Mouse (Mus musculus) right cerebral cortex, postnatal 10 days (tissue): ENCODE data around the gene Vamp9.

Experiments used
- DNase-seq, 2 experiments: peaks; one replicate each; pipeline ENCODE4 v3.0.0; 2021; ENCODE audit warnings: low spot score in 2 of 2

The Vamp9 gene

GRCm38 (mm10) chr5:99906181-99906956, at the start of gene Vamp9:
Gene Vamp9, plus strand, starts transcription at chr5:99906254.
- peak; percentile 96 to 97 for DNase-seq

- no peak for DNase-seq
Observed at GRCm38 (mm10) chr5:99857106-99857637, 48.9 kb upstream of the Vamp9 start.

GRCm38 (mm10) chr5:99859637-99860433, 46.2 kb upstream of the Vamp9 start:
- no peak for DNase-seq

- DNase-seq: no peak
Observed at GRCm38 (mm10) chr5:99861816-99862215, 44.2 kb upstream of the Vamp9 start.

GRCm38 (mm10) chr5:99863656-99864380, 42.2 kb upstream of the Vamp9 start:
- DNase-seq: no peak

DNA sequence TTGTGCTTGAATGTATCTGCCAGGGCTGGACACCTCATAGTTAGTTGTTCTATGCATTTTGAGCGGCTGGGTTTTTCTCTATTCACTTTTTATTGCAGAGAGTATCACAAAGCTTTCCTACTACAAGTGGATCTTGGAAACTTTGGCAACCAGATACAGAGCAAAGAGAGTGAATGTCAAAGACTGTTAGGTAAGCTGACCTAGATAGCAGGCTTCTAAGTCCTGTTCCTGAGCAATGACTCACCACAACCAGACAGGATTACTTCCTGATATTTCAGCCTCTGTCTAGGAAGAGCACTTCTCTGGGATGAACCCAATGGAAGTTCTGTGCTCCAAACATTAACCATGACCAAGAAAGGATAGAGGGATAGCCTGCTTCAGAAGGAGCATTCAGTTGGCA, 40.3 kb upstream of the Vamp9 start:
- no peak for DNase-seq

GRCm38 (mm10) chr5:99868286-99868685, 37.8 kb upstream of the Vamp9 start:
- DNase-seq: no peak

DNA sequence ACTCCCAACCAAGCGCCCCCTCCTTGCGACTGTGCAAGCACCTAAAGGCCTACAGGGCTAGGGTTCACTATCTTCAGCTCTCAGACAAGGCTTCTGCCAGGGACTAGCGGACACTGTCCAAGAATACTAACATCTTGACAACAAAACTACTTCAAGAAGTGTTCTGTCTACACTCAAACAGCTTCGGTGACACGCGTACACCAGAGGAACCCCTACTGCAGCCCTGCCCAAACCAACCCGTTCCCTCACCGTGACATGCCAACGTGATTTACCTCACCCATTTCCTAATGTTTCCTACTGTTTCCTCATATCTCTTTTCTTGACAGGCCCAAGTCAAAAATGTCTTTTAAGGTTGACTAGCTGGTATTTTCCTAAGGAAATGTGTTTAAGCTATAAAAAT, 37.1 kb upstream of the Vamp9 start:
- no peak for DNase-seq

GRCm38 (mm10) chr5:99877565-99877964, 28.5 kb upstream of the Vamp9 start:
- DNase-seq: no peak

- DNase-seq: no peak
Observed at GRCm38 (mm10) chr5:99882441-99882840, 23.6 kb upstream of the Vamp9 start.

DNA sequence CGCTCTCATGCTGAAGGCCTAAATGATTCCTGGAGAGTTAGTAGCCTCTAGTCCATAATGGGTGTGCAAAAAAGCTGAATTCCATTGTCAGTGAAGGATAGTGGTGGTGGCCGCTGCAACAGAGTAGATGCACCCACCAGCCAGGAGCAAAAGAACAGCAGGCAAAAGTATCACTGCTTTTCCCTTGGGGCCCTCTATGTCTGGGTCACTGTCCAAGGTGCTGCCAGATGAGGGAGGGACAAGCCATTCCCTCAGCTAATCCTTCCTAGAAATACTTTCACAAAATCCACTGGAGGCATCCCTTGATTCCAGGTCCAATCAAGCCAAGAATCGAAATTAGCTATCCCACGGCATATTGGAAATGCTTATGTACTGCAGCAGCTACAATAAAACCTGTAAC, 22.0 kb upstream of the Vamp9 start:
- DNase-seq: no peak

GRCm38 (mm10) chr5:99887133-99887532, 18.9 kb upstream of the Vamp9 start:
- no peak for DNase-seq

DNA sequence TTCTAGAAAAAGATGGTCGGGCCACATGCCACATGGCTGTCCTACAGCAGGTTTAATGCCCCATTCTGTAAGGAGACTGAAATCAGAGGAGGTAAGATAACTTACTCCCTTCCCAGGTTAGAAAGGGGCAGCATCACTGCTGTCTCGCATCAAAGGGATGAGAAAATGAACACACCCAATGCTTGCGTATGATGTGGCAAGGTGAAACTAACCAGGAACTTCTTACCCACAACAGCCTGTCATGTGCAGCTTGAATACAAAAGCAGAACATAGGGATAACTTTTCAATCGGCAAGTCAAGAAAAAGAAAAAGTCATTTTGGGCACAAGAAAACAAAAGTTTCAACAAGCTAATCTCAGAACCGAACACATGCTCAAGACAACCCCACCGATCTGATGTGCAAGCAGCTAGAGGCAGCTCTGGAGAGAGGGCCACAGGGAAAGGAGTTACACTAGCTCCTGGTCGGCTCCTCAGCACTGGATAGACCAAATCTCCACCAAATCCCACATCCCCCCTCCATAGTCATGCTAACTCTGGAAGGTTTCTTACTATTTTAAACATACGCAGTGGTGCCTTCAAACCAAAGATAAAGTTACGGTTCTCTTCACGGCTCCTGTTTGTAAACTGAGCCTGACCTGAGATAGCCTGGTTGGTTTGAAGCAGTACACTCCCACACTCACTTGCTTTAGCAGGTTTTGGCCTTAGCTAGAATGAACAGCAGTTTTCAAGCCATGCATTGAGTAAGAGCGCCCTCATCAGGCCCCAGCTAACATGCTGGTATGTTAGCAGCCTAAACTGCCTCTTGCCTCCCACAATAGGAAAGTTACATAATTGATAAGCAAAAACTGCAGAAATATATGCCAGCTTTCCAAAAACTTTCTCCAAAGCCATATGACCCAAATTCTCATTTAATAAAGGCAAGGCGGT, 14.3 kb upstream of the Vamp9 start:
- DNase-seq: peak; percentile 87 to 88

DNA sequence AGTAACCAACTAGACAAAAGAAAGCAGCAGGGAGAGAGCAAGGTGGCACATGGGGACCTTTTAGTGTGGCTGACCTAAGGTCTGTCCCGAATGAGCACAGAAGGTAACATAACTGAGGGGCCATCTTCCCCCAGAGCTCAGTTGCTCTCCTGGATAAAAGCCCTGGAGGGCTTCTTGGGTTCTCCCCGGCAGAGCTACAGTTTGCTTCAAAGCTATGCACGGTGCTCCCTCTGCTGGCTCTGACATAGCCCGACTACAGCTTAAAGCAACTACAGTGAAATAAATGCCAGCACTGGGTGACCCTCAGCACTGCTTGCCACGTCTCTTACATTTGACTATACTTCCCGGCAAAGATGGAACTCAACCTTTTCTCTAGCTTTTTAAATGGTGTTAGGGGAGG, 6.0 kb upstream of the Vamp9 start:
- peak; percentile 79 to 81 for DNase-seq

GRCm38 (mm10) chr5:99905731-99906130, 323 bp upstream of the Vamp9 start:
- DNase-seq: no peak

DNA sequence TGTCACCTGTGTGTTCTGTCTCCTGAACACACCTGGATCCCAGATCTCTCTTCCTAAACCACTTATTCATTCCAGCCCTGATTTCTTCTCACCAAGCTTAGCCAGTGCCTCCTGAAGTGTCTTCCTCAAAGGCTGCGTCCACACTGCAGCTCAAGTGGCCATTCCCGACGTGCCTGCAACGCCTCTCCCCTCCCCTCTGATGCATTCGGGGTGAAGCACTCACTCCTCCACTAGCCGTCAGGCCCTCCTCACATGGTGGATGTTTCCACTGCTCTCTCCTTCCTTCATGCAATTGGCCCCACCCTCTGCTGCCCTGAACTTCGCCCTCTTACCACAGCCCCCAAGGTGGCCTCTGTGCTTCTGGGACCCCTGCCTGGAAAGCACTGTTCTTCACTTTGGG, 9.4 kb downstream of the Vamp9 start:
- DNase-seq: no peak

GRCm38 (mm10) chr5:99922033-99922432, 16.0 kb downstream of the Vamp9 start:
- DNase-seq: no peak

DNA sequence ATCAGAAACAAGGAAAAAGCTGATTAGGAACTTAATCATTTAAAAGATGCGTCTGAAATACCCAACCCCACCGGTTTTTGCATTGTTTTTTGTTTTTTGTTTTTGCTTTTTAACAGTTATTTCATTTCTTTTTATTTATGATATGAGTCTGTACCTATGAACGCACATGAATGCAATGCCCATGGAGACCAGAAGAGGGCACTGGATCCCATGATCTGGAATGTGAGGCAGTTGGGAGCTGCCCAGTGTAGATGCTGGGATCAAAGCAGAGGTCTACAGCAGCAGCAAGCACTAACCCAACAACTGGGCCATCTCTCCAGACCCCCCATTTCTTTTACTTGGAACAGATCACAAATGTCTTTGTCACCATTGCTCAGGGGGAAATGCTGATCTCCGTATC, 21.9 kb downstream of the Vamp9 start:
- DNase-seq: peak in 1 of 2 experiments; percentile 36

GRCm38 (mm10) chr5:99931910-99932309, 25.9 kb downstream of the Vamp9 start:
- DNase-seq: no peak

GRCm38 (mm10) chr5:99939440-99939839, 33.4 kb downstream of the Vamp9 start:
- no peak for DNase-seq

GRCm38 (mm10) chr5:99941273-99941672, 35.2 kb downstream of the Vamp9 start:
- DNase-seq: no peak
